Mouse (Mus musculus) midbrain, embryonic 15.5 days (tissue): ENCODE measurements at regions not wholly inside any gene's neighbourhood (a gene's known extent, or its start where the extent isn't known, plus 50 kb on each side); places are given as distances from the start of the nearest gene placed in this dataset.

Source experiments
- ATAC-seq: fragments of 200-750 bp; cut with Nextera tagmentation; replicated peaks from 2 replicates; pipeline ENCODE4 v1.8.0; 2017; ENCODE audit warnings: moderate TSS enrichment
- H3K27ac ChIP-seq: fragments of 300-500 bp; sonication (generic); 2 replicates; pipeline ENCODE4 v1.5.1; 2015; ENCODE audit warnings: mild to moderate bottlenecking, inconsistent platforms
- H3K27me3 ChIP-seq: fragments of 300-500 bp; sonication (generic); replicated peaks from 2 replicates; pipeline ENCODE4 v1.6.1; 2015; ENCODE audit warnings: inconsistent platforms
- H3K36me3 ChIP-seq: fragments of 300-500 bp; sonication (generic); replicated peaks from 2 replicates; pipeline ENCODE4 v1.6.1; 2015; ENCODE audit warnings: inconsistent platforms
- H3K4me1 ChIP-seq: fragments of 300-500 bp; sonication (generic); 2 replicates; pipeline ENCODE4 v1.6.1; 2015; ENCODE audit warnings: inconsistent platforms
- H3K4me2 ChIP-seq: fragments of 300-500 bp; sonication (generic); 2 replicates; pipeline ENCODE4 v1.6.1; 2015; ENCODE audit warnings: inconsistent platforms, mild to moderate bottlenecking, moderate library complexity
- H3K4me3 ChIP-seq: fragments of 300-500 bp; sonication (generic); 2 replicates; pipeline ENCODE4 v1.5.1; 2015; ENCODE audit warnings: mild to moderate bottlenecking, inconsistent platforms
- H3K9ac ChIP-seq: fragments of 300-500 bp; sonication (generic); 2 replicates; pipeline ENCODE4 v1.6.1; 2015; ENCODE audit warnings: mild to moderate bottlenecking, inconsistent platforms
- H3K9me3 ChIP-seq: fragments of 300-500 bp; sonication (generic); 2 replicates; pipeline ENCODE4 v1.6.1; 2016; ENCODE audit warnings: inconsistent platforms
- WGBS: fragments of 180-500 bp; shearing (Covaris S2); methylation state at CpG from one replicate; pipeline ENCODE4 v1.1.7; 2015; ENCODE audit warnings: mixed read lengths; 5-methylcytosine and 5-hydroxymethylcytosine counted together

DNA sequence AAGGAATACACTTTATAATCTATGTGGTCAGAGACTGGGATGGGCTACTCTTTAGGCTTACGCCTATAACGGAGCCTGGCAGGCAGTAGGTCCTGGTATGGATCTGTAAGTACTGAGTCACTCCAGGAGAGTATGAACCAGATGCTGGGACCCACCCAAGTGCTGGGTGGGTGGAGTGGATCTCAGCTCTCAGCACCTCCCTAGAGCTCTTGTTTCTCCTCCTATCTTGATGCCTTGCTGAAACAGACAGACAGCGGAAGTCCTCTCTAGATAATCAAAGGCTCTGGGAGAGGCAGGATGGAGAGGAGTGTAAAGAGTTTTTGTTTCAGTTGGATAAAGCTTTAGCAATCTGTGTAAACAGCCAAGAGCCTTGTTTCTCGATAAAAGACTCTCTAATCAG, 276.2 kb downstream of the Gm11011 start:
- no peak overlapping the region for H3K4me3 ChIP-seq
- H3K27me3 ChIP-seq, result no peaks in the 10 kb centered on the region
- WGBS, result 51% methylated on average over 4 of the region's 4 CpGs
- no peaks in the 10 kb centered on the region for H3K9me3 ChIP-seq
- no peak for ATAC-seq
- H3K4me1 ChIP-seq, result peaks cover 10% of the 10 kb centered on the region
- no peaks in the 10 kb centered on the region for H3K36me3 ChIP-seq
- peak overlapping the region; percentile 51 for H3K27ac ChIP-seq
- H3K4me2 ChIP-seq, result no peak overlapping the region
- no peak overlapping the region for H3K9ac ChIP-seq

DNA sequence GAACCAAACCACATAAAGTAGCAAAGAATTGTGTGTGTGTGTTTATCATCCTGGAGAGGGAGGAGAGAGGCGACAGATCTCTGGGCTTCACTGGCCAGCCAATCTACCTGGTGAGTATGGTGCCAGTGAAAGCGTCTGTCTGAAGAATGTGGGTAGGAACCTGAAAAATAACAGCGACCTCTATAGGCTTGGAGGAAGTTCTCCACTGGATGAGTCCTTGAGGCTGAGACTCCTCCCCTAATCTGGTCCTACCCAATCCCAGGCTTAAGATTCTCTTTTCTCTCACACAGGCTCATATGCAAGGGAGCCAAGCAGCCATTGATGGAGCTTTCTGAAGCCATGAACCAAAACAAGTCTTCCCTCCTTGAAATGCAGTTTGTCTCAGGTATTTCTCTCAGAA, 283.2 kb downstream of the Gm11011 start:
- Histone ChIP-seq H3K4me1 (peaks cover 11% of the 10 kb centered on the region), H3K27ac (no peak overlapping the region), H3K27me3 (no peaks in the 10 kb centered on the region), H3K9ac (no peak overlapping the region), H3K4me3 (no peak overlapping the region), H3K36me3 (no peaks in the 10 kb centered on the region), H3K4me2 (no peak overlapping the region), H3K9me3 (no peaks in the 10 kb centered on the region)
- 84% methylated on average over 3 of the region's 3 CpGs for WGBS
- no peak for ATAC-seq

DNA sequence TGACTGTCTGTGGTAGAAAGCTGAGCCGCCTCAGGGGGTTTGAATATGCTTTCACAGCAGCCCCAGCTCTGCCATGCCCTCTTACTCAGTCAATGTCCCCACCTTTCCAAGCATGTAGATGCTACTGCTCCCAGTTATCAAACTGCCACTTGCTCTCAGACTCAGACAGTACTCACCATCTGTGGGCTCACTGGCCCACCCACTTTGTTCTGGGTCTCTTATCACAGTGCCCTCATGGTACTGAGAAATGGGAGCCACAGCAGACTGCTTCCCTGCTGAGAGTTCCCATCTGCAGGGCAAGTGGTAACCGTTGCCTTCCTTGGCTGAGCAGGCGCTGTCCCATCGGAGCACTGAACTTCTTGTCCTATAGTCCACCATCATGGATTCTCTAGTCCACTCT, 286.6 kb downstream of the Gm11011 start:
- Histone ChIP-seq H3K4me3 (no peak overlapping the region), H3K4me1 (peaks cover 23% of the 10 kb centered on the region), H3K9me3 (no peaks in the 10 kb centered on the region), H3K36me3 (no peaks in the 10 kb centered on the region), H3K4me2 (no peak overlapping the region), H3K27ac (peak overlapping the region; percentile 65), H3K9ac (no peak overlapping the region), H3K27me3 (no peaks in the 10 kb centered on the region)
- peak; percentile 21; the same call in 1 of the 2 replicates for ATAC-seq
- WGBS, result 86% methylated on average over 4 of the region's 4 CpGs

DNA sequence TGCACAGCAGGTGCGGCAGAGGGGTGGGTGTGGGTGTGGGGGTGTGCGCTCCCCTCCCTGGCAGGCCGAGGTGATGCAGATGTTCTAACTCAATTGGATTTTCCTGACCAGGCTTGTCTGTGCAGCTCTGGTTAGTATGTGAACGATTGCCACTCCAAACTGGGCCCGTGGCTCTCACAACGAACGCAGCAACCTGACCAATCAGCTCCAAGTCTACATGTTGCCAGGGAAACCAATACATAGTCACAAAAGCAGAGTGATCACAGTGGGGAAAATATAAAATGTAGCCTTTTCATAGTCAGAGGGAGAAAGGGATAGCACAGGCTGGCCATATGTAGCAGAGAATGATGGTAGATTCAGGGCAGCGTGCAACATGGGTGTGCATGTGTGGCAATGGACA, 287.1 kb downstream of the Gm11011 start:
- no peak overlapping the region for H3K4me3 ChIP-seq

DNA sequence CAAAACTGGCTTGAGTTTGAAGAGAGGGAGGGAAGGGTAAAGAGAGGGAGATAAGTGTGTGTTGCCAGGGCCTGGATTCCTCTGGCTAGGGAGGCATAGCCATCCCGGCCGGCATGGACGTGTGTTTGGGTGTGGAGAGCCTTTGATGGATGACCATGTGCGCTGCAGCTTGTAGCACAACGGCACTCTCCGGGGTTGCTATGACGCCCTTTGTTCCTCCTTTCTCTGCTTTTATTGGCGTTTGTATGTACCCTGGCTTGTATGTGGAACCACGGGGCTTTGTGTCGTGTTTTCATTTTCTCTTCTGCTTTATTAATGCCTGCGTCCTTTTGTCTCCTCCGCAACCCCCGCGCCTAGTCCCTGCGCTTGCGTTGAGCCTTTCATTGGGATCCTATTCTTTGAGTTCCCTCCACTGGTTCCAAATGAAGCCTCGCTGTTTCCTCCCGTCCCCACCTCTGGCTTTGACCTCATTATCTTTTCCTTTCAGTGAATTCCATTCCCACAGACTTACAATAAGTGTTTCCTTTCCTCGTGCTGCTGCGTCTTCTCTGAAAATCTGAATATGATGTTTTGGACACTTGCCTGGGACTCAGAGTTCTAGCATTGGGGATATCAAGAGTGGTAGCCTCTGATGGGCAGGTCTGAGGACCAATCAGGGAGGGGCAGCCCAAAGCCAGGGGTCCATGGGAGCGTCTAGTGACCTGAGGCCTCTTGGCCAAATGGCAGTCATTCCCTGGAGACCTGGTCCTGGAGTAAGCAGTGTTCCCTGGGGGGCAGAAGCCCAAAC, 289.5 kb downstream of the Gm11011 start:
- peak overlapping the region; percentile 43 for H3K4me2 ChIP-seq
- H3K27ac ChIP-seq, result peak overlapping the region; percentile 78
- no peaks in the 10 kb centered on the region for H3K27me3 ChIP-seq
- H3K36me3 ChIP-seq, result no peaks in the 10 kb centered on the region
- peaks cover 23% of the 10 kb centered on the region for H3K4me1 ChIP-seq
- peak overlapping the region; percentile 17; the same call in 1 of the 2 replicates for H3K4me3 ChIP-seq
- ATAC-seq, result peak; percentile 82
- WGBS, result 4% methylated on average over 21 of the region's 21 CpGs
- no peaks in the 10 kb centered on the region for H3K9me3 ChIP-seq
- H3K9ac ChIP-seq, result peak overlapping the region; percentile 29; the same call in 1 of the 2 replicates

More for the DNA sequence above, 287.1 kb downstream of the Gm11011 start:
- peak; percentile 79 for ATAC-seq
- Histone ChIP-seq H3K9me3 (no peaks in the 10 kb centered on the region), H3K27me3 (no peaks in the 10 kb centered on the region), H3K27ac (peak overlapping the region; percentile 65), H3K36me3 (no peaks in the 10 kb centered on the region), H3K9ac (no peak overlapping the region), H3K4me2 (no peak overlapping the region), H3K4me1 (peaks cover 23% of the 10 kb centered on the region)
- 61% methylated on average over 8 of the region's 8 CpGs for WGBS

DNA sequence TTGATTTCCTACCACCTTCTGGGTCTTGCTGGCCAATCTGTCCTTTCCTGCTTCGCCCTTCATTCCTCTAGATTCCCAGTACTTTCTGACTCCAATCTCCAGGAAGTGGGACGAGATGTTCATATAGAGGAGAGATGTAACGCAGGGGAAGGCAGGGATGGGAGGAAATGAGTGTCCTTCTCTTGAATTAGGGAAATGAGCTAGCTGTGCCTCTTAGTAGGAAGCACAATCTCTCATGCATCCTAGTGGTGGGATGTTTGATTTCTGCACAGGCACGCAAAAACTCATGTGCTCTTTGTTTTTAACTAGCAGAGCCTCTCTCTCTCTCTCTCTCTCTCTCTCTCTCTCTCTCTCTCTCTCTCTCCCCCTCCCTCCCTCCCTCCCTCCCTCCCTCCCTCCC, 290.3 kb downstream of the Gm11011 start:
- Histone ChIP-seq H3K4me2 (no peak overlapping the region), H3K27ac (0 out of 2 replicates have a peak overlapping the region, but pooled peaks have one; percentile 9), H3K4me1 (peaks cover 23% of the 10 kb centered on the region), H3K9ac (no peak overlapping the region), H3K36me3 (no peaks in the 10 kb centered on the region), H3K27me3 (no peaks in the 10 kb centered on the region), H3K4me3 (no peak overlapping the region), H3K9me3 (no peaks in the 10 kb centered on the region)
- 49% methylated on average over 4 of the region's 4 CpGs for WGBS
- no peak for ATAC-seq

DNA sequence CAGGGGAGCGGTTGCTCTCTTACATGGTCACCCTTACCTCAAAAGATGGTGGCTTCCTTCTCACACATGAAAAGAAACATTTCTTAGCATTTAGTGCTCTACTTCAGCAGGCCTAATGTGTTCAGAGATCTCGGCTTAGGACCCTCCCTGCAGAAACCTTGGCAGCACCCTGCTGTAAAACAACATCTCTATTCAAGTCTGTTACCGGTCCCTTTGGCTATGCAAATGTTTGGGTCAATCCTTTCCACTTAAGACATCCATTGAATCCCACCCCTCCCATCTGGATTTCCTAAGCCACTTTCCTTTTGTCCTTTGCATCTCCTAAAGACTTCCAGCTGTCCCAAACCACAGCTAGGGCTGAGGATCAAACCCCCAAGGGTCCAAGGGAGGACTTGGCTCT, 294.2 kb downstream of the Gm11011 start:
- Histone ChIP-seq H3K9me3 (no peaks in the 10 kb centered on the region), H3K4me2 (no peak overlapping the region), H3K27me3 (no peaks in the 10 kb centered on the region), H3K4me1 (peaks cover 11% of the 10 kb centered on the region), H3K4me3 (no peak overlapping the region), H3K27ac (no peak overlapping the region), H3K36me3 (no peaks in the 10 kb centered on the region), H3K9ac (no peak overlapping the region)
- ATAC-seq, result no peak
- WGBS, result 11% methylated on average over 3 of the region's 3 CpGs

DNA sequence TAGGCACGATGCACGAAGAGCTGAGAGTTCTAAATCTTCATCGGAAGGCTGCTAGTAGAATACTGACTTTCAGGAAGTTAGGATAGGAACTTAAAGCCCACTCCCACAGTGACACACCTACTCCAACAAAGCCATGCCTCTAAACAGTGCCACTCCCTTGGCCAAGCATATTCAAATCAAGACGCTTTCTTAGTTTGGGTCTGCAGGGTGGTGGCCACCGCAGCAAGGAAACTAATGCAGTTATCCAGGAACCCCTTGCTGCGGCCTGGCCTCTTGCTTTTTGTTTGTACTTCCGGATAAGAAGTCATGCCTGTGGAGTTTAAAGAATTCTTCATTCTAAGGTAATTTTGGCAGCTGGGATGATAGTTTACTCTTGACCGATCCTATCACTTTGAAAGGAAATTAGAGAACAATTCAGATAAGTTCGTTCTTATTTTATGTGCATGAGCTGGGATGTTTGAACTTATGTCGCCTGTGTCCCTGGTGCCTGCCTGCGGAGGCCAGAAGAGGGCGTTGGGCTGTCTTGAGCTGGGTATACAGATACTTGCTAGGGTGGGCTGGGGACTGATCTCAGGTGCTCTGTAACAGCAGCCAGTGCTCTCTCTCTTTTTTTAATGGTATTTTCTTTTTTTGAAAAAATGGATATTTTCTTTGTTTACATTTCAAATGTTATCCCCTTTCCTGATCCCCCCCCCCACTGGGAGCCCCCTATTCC, 298.5 kb downstream of the Gm11011 start:
- ATAC-seq, result no peak
- H3K9me3 ChIP-seq, result no peaks in the 10 kb centered on the region
- 91% methylated on average over 12 of the region's 12 CpGs for WGBS
- H3K9ac ChIP-seq, result no peak overlapping the region
- no peaks in the 10 kb centered on the region for H3K4me1 ChIP-seq
- no peak overlapping the region for H3K27ac ChIP-seq
- H3K36me3 ChIP-seq, result no peaks in the 10 kb centered on the region
- no peak overlapping the region for H3K4me2 ChIP-seq
- H3K27me3 ChIP-seq, result no peaks in the 10 kb centered on the region
- H3K4me3 ChIP-seq, result no peak overlapping the region

DNA sequence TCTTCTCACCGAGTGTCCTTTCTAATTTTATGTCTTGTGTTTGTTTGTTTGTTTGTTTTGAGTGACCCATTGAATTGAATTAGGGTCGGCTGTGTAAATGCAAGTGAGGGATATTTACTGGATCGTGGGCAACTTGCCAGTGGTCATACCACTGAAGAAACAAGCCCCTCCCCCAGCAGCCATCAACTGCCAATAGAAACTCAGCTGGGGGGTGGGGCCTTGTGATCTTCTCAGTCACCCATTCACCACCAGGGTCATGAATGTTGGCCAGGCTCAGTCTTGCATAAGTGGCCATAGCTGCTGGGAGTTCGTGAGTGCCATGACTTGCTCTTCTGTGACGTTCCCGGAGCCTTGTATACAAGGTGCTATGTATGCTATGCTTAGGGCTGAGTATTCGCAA, 300.8 kb downstream of the Gm11011 start:
- H3K27ac ChIP-seq, result no peak overlapping the region
- no peak overlapping the region for H3K4me2 ChIP-seq
- 89% methylated on average over 7 of the region's 7 CpGs for WGBS
- no peaks in the 10 kb centered on the region for H3K9me3 ChIP-seq
- H3K9ac ChIP-seq, result no peak overlapping the region
- no peaks in the 10 kb centered on the region for H3K27me3 ChIP-seq
- H3K4me3 ChIP-seq, result no peak overlapping the region
- no peaks in the 10 kb centered on the region for H3K36me3 ChIP-seq
- no peak for ATAC-seq
- H3K4me1 ChIP-seq, result no peaks in the 10 kb centered on the region

DNA sequence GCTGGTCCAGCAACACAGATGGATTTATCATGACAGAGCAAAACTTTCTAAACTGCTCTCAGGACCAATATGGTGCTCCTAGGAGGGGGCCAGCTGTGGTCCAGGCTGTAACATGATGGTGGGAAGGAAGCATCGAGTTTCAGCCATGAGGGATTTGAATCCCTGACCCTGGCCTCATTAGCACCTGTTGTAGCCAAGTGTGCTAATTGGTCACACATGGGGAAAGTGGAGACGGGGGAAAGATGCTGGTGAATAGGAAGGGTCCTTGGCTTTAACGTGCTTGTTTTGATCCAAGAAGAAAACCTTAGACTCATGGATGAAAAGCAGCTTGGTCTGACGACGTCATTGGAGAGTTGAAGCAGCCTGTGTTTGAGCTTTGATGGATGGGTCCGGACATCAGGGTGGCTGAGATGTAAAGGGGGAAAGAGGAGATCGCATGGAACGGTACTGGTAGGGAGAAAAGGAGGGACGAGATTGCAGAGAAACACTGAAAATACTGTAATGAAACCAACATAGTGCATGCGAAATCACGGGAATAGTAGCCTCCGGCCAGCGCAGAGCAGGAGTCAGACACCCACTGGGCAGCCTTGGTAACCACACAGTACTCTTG, 304.9 kb downstream of the Gm11011 start:
- H3K4me2 ChIP-seq, result no peak overlapping the region
- no peaks in the 10 kb centered on the region for H3K36me3 ChIP-seq
- no peak overlapping the region for H3K27ac ChIP-seq
- H3K4me1 ChIP-seq, result no peaks in the 10 kb centered on the region
- H3K4me3 ChIP-seq, result no peak overlapping the region
- no peaks in the 10 kb centered on the region for H3K27me3 ChIP-seq
- no peak for ATAC-seq
- no peak overlapping the region for H3K9ac ChIP-seq
- WGBS, result 78% methylated on average over 13 of the region's 13 CpGs
- H3K9me3 ChIP-seq, result no peaks in the 10 kb centered on the region

DNA sequence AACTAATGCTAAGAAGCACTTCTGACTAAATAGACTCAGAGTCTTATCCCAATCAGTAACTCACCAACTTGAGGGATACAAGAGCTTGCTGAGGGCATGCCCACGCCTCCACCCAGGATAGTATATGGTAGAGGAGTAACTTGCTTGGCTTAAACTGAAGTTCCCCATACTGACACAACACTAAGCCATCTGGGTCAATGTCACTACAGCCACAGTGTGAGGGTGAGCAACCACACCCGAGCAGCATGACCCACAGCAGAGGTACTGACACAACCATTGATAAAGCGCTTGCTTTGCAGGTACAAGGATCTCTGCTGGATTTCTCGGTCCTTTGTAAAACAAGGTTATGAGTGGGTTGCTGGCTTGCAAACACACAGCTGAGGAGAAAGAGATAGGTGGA, 312.2 kb downstream of the Gm11011 start:
- Histone ChIP-seq H3K9ac (no peak overlapping the region), H3K36me3 (no peaks in the 10 kb centered on the region), H3K4me1 (peaks cover 16% of the 10 kb centered on the region), H3K4me3 (no peak overlapping the region), H3K9me3 (no peaks in the 10 kb centered on the region), H3K27ac (no peak overlapping the region), H3K27me3 (no peaks in the 10 kb centered on the region), H3K4me2 (no peak overlapping the region)
- ATAC-seq, result no peak
- WGBS, result 93% methylated on average over 4 of the region's 4 CpGs

DNA sequence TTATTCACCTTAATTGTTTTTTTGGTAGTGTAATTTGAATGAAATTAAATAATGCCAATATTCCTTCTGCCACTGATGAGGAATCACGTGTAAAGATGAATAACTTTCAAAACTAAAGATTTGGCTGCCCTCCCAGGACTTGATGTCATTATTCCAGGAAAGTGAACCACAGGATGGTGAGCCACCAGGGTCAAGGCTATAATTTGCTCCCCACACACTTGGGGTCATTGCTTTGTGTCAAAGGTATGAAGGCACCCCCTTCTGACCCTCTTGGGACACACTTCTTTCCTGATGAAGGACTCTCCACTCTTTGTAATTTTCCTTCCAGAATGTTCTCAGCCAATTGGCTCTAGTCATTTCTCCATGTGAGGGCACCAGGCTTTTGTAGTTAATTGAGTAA, 313.4 kb downstream of the Gm11011 start:
- Histone ChIP-seq H3K4me3 (no peak overlapping the region), H3K27me3 (no peaks in the 10 kb centered on the region), H3K36me3 (no peaks in the 10 kb centered on the region), H3K4me1 (peaks cover 16% of the 10 kb centered on the region), H3K9me3 (no peaks in the 10 kb centered on the region), H3K27ac (no peak overlapping the region), H3K9ac (no peak overlapping the region), H3K4me2 (no peak overlapping the region)
- no peak for ATAC-seq
- 64% methylated on average over 1 of the region's 1 CpGs for WGBS
